Mouse (Mus musculus) liver, adult 2 months (tissue): ENCODE results near the gene Acvr2b.

ENCODE experiments used
- CTCF ChIP-seq: fragments of 200-500 bp; IDR thresholded peaks from 2 replicates; pipeline ENCODE4 v1.5.1; 2011; ENCODE audit warnings: low read depth, low read length, control low read depth
- POLR2A ChIP-seq: fragments of 200-500 bp; IDR thresholded peaks from 2 replicates; pipeline ENCODE4 v1.6.1; 2011; ENCODE audit warnings: low read length, control low read depth; ENCODE audit not compliant: insufficient read depth; ENCODE audit errors: extremely low read depth

DNA sequence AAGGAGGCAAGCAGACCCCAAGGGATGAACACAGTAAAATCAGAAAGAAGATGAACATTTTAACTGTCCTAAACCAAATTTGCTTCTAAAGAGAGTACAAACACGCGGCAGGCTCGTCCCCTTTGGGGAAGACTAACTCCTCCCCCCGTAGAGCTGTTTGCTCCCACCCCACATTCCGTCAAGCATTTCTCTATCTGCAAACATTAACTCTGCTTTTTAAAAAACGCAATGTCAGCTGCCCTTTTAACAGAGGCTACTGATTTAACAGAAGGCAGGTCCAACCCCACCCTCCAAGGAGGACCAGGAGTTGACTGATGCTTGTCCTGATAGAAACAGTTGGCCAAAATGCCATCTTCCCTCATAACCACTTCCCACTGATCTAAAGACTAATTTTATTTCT is 48.0 kb upstream of the Acvr2b start:
- no peak for TF ChIP-seq CTCF
- no peak for TF ChIP-seq POLR2A
